Mouse (Mus musculus): ENCODE data around the gene Zic1.

GRCm38 (mm10) chr9:91353551-91354433 is 11.8 kb downstream of the Zic1 start:
- TF ChIP-seq ZC3H11A (IDR thresholded peaks at IDR 0.05; ENCODE audit: borderline replicate concordance, low read depth, low read length) = no peak
- no peak for TF ChIP-seq HCFC1 (IDR thresholded peaks at IDR 0.05; ENCODE audit: borderline replicate concordance, insufficient read depth, low read length)
- TF ChIP-seq CHD2 (IDR thresholded peaks at IDR 0.05; ENCODE audit: low read depth, low read length) = no peak
- no peak for TF ChIP-seq ZNF384 (IDR thresholded peaks at IDR 0.05; ENCODE audit: low read depth, low read length)

Measured in ES-E14 (cell line).